Mouse (Mus musculus): Measurements from ENCODE around the gene C1qtnf2. TPM values are rescaled to one million over a fixed set of nuclear protein-coding genes. Genes with fewer than 3 reads are reported as not detected.

Gene C1qtnf2
- polyA plus RNA-seq (2014; fragmentation: Nextera tagmentation; extraction: Ambion mirVana) = 5.0 and 5.9 TPM in 2 replicates

DNA sequence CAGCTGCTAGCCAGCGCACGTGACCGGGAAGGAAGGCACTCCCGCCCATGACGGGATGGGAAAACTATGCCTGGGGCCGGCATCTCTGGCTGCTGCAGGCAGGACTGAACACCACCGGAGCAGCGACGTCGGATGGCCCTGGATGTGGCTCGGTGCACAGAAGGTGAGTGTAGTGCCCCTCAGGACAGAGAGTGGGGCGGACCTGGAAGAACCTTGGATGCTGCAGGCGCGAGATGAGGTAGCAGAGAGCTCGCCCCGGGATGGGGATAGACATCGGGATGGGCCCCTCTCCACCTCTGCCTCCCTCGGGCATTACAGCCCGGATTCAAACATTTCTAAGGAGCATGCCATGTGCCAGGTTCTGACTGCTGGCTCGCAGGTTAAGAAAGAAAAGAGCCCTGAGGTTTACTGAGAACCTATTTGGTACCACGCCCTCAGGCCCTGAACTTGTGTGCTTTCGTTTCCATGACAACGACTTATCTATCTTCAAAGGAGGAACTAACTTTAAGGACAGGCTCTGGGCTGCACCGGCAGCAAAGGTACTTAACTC lies at the start of gene C1qtnf2:
C1qtnf2 (plus strand) TSS at position 52 of the 550 bp plus-strand sequence.
- Histone ChIP-seq H3K9ac (ENCODE audit: low read length) (peak within 1 kb of the TSS; percentile 32; the same call in 1 of the 2 replicates), H3K36me3 (ENCODE audit: control insufficient read depth, insufficient read depth, low read length) (no peaks in the 10 kb centered on the region), H3K27ac (ENCODE audit: low read depth) (no peak within 1 kb of the TSS), H3K4me2 (ENCODE audit: low read length) (peak within 1 kb of the TSS; percentile 67), H3K4me1 (replicated peaks; ENCODE audit: control insufficient read depth, insufficient read depth, low read length) (peaks cover 7% of the 10 kb centered on the region), H3K27me3 (replicated peaks; ENCODE audit: control insufficient read depth, insufficient read depth, low read length) (no peaks in the 10 kb centered on the region), H3K4me3 (ENCODE audit: low read depth, low read length) (peak within 1 kb of the TSS; percentile 30), H3K9me3 (ENCODE audit: control insufficient read depth, low read length) (no peaks in the 10 kb centered on the region)
- WGBS = 4% methylated on average over 24 of the region's 24 CpGs
- DNase-seq (ENCODE audit: low spot score) (peak; percentile 67), ATAC-seq (replicated peaks; ENCODE audit: low FRiP score, low TSS enrichment, low read depth) (peak; percentile 75)

DNA sequence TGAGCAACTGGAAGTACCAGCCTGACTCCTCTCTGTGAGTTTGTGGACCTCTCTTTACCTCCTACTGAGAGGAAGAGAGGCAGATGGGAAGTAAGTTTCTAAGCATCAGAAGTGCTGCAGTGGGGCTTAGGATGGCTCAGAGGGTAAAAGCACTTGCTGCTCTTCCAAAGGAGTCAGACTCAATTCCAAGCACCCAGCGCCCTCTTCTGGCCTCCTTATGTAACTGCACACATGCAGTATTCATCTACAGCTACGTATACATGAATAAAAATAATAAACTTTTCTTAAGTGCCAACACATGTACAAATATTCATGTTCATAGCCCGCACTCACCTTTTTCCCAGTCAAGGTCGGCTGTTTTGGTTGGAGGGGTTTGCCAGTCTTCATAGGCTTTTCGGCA lies 49.7 kb upstream of the C1qtnf2 start:
- H3K4me1 ChIP-seq (replicated peaks; ENCODE audit: control insufficient read depth, insufficient read depth, low read length) = peaks cover 10% of the 10 kb centered on the region; the same call in 1 of the 2 replicates
- no peak overlapping the region for H3K4me3 ChIP-seq (ENCODE audit: low read depth, low read length)
- H3K4me2 ChIP-seq (ENCODE audit: low read length) = no peak overlapping the region
- H3K9ac ChIP-seq (ENCODE audit: low read length) = no peak overlapping the region
- 0 out of 2 replicates have a peak, but pooled peaks cover 6% of the 10 kb centered on the region for H3K36me3 ChIP-seq (ENCODE audit: control insufficient read depth, insufficient read depth, low read length)
- no peaks in the 10 kb centered on the region for H3K9me3 ChIP-seq (ENCODE audit: control insufficient read depth, low read length)
- DNase-seq (ENCODE audit: low spot score) (no peak), ATAC-seq (replicated peaks; ENCODE audit: low FRiP score, low TSS enrichment, low read depth) (no peak)
- H3K27me3 ChIP-seq (replicated peaks; ENCODE audit: control insufficient read depth, insufficient read depth, low read length) = no peaks in the 10 kb centered on the region
- WGBS = 77% methylated on average over 5 of the region's 5 CpGs
- no peak overlapping the region for H3K27ac ChIP-seq (ENCODE audit: low read depth)

DNA sequence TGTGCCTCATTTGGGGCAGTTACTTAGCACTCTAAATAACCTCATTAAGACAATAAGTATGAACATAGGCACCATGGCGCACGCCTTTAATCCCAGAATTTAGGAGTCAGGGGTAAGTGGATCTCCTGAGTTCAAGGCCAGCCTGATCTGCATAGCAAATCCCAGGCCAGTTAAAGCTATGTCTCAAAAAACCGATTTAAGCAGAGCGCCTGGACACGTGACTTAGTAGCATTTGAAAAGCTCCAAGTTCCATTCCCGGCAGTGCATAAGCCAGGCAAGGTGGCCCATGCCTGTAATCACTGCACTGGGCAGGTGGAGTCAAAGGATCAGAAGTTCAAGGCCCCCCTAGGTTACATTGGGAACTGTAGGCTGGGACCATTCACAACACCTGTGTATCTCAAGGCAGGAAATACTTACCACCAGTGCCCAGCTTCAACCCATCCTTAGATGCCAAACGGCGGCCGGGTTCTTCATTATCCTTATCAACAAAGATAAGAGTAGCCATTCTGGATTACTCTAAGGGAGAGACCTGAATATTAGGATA lies 48.8 kb upstream of the C1qtnf2 start:
- H3K4me1 ChIP-seq (replicated peaks; ENCODE audit: control insufficient read depth, insufficient read depth, low read length) = peaks cover 10% of the 10 kb centered on the region; the same call in 1 of the 2 replicates
- H3K4me2 ChIP-seq (ENCODE audit: low read length) = peak overlapping the region; percentile 55
- peak overlapping the region; percentile 63 for H3K4me3 ChIP-seq (ENCODE audit: low read depth, low read length)
- DNase-seq (ENCODE audit: low spot score) (peak; percentile 51), ATAC-seq (replicated peaks; ENCODE audit: low FRiP score, low TSS enrichment, low read depth) (peak; percentile 50)
- 83% methylated on average over 9 of the region's 9 CpGs for WGBS
- no peaks in the 10 kb centered on the region for H3K27me3 ChIP-seq (replicated peaks; ENCODE audit: control insufficient read depth, insufficient read depth, low read length)
- H3K27ac ChIP-seq (ENCODE audit: low read depth) = no peak overlapping the region
- H3K9me3 ChIP-seq (ENCODE audit: control insufficient read depth, low read length) = no peaks in the 10 kb centered on the region
- H3K36me3 ChIP-seq (ENCODE audit: control insufficient read depth, insufficient read depth, low read length) = 0 out of 2 replicates have a peak, but pooled peaks cover 6% of the 10 kb centered on the region
- no peak overlapping the region for H3K9ac ChIP-seq (ENCODE audit: low read length)

DNA sequence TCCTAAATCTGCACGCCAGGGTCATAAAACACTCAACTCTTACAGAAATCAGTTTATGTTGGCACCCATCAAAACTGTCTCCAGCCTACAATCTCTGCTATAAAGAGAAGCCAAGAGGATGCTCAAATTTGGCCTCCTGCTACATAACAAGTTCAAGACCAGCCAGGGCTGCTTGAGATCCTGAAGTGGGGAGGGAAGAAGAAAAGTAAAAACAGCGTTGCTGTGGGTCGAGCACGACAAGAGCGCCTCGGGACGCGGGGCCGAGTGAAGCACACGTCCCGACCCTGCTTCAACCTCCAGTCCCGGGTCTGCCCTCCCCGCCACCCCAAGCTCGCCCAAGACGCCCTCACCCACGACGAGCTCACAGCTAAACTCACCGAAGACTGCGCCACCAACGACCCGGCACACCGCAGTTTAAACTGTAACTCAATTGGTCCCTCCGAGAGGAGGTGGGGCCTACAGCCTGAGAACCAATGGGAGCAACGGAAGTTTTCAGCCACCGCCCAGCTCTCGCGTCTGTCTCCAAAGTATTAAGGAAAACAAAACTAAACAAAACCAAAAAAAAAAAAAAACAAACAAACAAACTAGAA lies 48.2 kb upstream of the C1qtnf2 start, which contains the start of gene Pttg1:
Pttg1 (minus strand) TSS at position 428 of the 590 bp plus-strand sequence.
- Histone ChIP-seq H3K4me1 (replicated peaks; ENCODE audit: control insufficient read depth, insufficient read depth, low read length) (peaks cover 10% of the 10 kb centered on the region; the same call in 1 of the 2 replicates), H3K9ac (ENCODE audit: low read length) (peak within 1 kb of the TSS; percentile 58), H3K4me3 (ENCODE audit: low read depth, low read length) (peak within 1 kb of the TSS; percentile 63), H3K27ac (ENCODE audit: low read depth) (peak within 1 kb of the TSS; percentile 64; the same call in 1 of the 2 replicates), H3K9me3 (ENCODE audit: control insufficient read depth, low read length) (no peaks in the 10 kb centered on the region), H3K27me3 (replicated peaks; ENCODE audit: control insufficient read depth, insufficient read depth, low read length) (no peaks in the 10 kb centered on the region), H3K36me3 (ENCODE audit: control insufficient read depth, insufficient read depth, low read length) (0 out of 2 replicates have a peak, but pooled peaks cover 2% of the 10 kb centered on the region), H3K4me2 (ENCODE audit: low read length) (peak within 1 kb of the TSS; percentile 55)
- peak; percentile 82 for DNase-seq (ENCODE audit: low spot score)
- 2% methylated on average over 27 of the region's 27 CpGs for WGBS
- peak; percentile 94 for ATAC-seq (replicated peaks; ENCODE audit: low FRiP score, low TSS enrichment, low read depth)

DNA sequence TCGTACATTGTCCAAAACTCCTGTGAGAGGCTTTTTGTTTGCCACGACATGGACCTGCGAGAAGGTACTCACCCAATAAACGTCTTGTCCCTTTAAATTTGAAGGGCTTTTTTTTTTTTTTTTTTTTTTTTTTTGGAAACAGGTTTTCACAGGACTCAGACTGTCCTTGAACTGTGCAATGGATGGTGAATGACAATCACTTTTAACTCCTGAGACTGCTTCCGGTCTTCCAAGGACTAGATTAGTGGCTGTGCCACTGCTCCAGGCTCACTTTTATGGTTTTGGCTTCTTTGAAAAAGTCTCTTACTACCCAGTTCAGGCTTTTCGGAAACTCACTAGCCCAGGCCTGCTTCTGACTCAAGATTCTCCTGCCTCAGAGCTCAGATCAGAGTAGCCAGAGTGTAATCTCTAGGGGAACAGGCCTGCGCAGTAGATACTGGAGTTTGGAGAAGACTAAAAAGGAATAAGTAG lies 47.6 kb upstream of the C1qtnf2 start:
- H3K4me1 ChIP-seq (replicated peaks; ENCODE audit: control insufficient read depth, insufficient read depth, low read length) = peaks cover 10% of the 10 kb centered on the region; the same call in 1 of the 2 replicates
- peak overlapping the region; percentile 63 for H3K4me3 ChIP-seq (ENCODE audit: low read depth, low read length)
- peak overlapping the region; percentile 64; the same call in 1 of the 2 replicates for H3K27ac ChIP-seq (ENCODE audit: low read depth)
- H3K9ac ChIP-seq (ENCODE audit: low read length) = peak overlapping the region; percentile 41; the same call in 1 of the 2 replicates
- WGBS = 19% methylated on average over 7 of the region's 7 CpGs
- ATAC-seq (replicated peaks; ENCODE audit: low FRiP score, low TSS enrichment, low read depth) (peak; percentile 68), DNase-seq (ENCODE audit: low spot score) (peak; percentile 55)
- H3K9me3 ChIP-seq (ENCODE audit: control insufficient read depth, low read length) = no peaks in the 10 kb centered on the region
- H3K36me3 ChIP-seq (ENCODE audit: control insufficient read depth, insufficient read depth, low read length) = no peaks in the 10 kb centered on the region
- H3K27me3 ChIP-seq (replicated peaks; ENCODE audit: control insufficient read depth, insufficient read depth, low read length) = no peaks in the 10 kb centered on the region
- H3K4me2 ChIP-seq (ENCODE audit: low read length) = peak overlapping the region; percentile 55

DNA sequence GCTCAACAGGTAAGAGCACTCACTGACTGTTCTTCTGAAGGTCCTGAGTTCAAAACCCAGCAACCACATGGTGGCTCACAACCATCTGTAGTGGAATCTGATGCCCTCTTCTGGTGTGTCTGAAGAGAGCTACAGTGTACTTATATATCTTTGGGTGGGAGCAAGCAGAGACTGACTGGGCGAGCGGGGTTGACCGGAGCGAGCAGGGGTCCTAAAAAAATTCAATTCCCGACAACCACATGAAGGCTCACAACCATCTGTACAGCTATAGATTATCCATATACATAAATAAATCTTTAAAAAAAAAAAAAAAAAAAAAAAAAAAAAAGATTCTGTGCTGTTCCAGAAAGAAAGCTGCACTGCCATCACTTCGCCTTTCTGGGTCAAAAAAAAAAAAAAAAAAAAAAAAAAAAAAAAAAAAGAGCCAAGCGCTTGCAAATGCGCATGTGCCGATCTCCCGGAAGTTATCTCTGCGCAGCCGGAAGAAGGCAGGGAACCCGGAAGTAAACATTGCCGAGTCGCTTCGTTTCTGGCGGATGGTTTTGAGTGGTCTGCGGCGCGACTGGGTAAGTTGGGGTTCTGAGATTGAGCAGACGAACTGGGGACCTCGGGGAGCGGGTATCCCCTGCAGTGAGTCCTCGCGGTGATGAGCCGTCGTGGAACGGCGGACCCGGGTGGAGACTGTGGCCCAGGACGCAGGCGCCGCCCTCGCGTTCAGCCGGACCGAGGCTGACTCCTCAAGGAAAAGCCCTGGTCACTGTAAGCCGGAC lies 40.6 kb upstream of the C1qtnf2 start, which contains the start of gene Slu7:
Slu7 (plus strand) TSS at position 491 of the 770 bp plus-strand sequence.
- no peaks in the 10 kb centered on the region for H3K9me3 ChIP-seq (ENCODE audit: control insufficient read depth, low read length)
- peaks cover 13% of the 10 kb centered on the region for H3K36me3 ChIP-seq (ENCODE audit: control insufficient read depth, insufficient read depth, low read length)
- peak; percentile 85 for ATAC-seq (replicated peaks; ENCODE audit: low FRiP score, low TSS enrichment, low read depth)
- DNase-seq (ENCODE audit: low spot score) = peak; percentile 85
- H3K27ac ChIP-seq (ENCODE audit: low read depth) = no peak within 1 kb of the TSS
- peak within 1 kb of the TSS; percentile 75 for H3K9ac ChIP-seq (ENCODE audit: low read length)
- peaks cover 6% of the 10 kb centered on the region for H3K4me1 ChIP-seq (replicated peaks; ENCODE audit: control insufficient read depth, insufficient read depth, low read length)
- peak within 1 kb of the TSS; percentile 74 for H3K4me2 ChIP-seq (ENCODE audit: low read length)
- H3K4me3 ChIP-seq (ENCODE audit: low read depth, low read length) = peak within 1 kb of the TSS; percentile 98
- WGBS = 8% methylated on average over 38 of the region's 38 CpGs
- no peaks in the 10 kb centered on the region for H3K27me3 ChIP-seq (replicated peaks; ENCODE audit: control insufficient read depth, insufficient read depth, low read length)

DNA sequence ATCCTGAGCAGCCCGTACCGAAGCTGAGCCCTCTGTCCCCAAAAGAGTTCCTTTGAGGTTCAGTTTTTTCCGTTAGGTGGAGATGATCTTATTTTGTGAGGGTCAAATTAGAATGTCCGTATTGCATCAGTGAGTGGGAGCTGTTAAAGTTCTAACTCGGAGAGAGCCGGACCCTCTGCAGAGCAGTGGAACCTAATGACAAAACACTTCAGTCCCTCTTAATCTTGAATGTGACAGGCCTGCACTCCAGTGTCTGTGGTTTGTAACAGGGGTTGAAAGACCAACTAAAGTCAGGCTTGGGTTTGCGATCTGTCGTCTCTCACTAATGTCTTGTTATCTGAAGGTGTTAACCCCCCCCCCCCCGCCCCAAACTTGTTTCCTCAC lies 40.1 kb upstream of the C1qtnf2 start:
- H3K9ac ChIP-seq (ENCODE audit: low read length) = peak overlapping the region; percentile 75
- H3K9me3 ChIP-seq (ENCODE audit: control insufficient read depth, low read length) = no peaks in the 10 kb centered on the region
- H3K4me3 ChIP-seq (ENCODE audit: low read depth, low read length) = peak overlapping the region; percentile 98
- H3K4me2 ChIP-seq (ENCODE audit: low read length) = peak overlapping the region; percentile 74
- no peak for DNase-seq (ENCODE audit: low spot score)
- under 1% methylated on average over 9 of the region's 9 CpGs for WGBS
- peaks cover 19% of the 10 kb centered on the region for H3K36me3 ChIP-seq (ENCODE audit: control insufficient read depth, insufficient read depth, low read length)
- H3K27ac ChIP-seq (ENCODE audit: low read depth) = no peak overlapping the region
- peak; percentile 51 for ATAC-seq (replicated peaks; ENCODE audit: low FRiP score, low TSS enrichment, low read depth)
- peaks cover 6% of the 10 kb centered on the region for H3K4me1 ChIP-seq (replicated peaks; ENCODE audit: control insufficient read depth, insufficient read depth, low read length)
- H3K27me3 ChIP-seq (replicated peaks; ENCODE audit: control insufficient read depth, insufficient read depth, low read length) = no peaks in the 10 kb centered on the region

DNA sequence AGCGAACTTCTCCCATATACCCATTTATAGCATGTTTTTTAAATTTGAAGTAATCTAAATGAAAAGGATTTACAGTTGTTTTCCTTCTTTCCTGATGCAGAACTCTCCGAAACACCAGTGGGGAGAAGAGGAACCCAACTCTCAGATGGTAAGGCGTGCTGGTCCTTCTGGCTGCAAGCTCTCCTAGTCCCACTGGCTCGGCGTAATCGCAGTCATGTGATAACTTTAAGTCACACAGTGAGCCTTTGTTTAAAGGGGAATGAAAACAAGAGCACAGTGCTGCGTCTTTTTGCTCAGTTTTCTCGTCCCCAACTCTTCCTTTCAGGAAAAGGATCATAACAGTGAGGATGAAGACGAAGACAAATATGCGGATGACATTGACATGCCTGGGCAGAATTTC lies 33.0 kb upstream of the C1qtnf2 start:
- Histone ChIP-seq H3K4me2 (ENCODE audit: low read length) (no peak overlapping the region), H3K27me3 (replicated peaks; ENCODE audit: control insufficient read depth, insufficient read depth, low read length) (no peaks in the 10 kb centered on the region), H3K9me3 (ENCODE audit: control insufficient read depth, low read length) (no peaks in the 10 kb centered on the region), H3K9ac (ENCODE audit: low read length) (no peak overlapping the region), H3K4me1 (replicated peaks; ENCODE audit: control insufficient read depth, insufficient read depth, low read length) (no peaks in the 10 kb centered on the region), H3K4me3 (ENCODE audit: low read depth, low read length) (no peak overlapping the region), H3K36me3 (ENCODE audit: control insufficient read depth, insufficient read depth, low read length) (peaks cover 87% of the 10 kb centered on the region), H3K27ac (ENCODE audit: low read depth) (no peak overlapping the region)
- WGBS = 95% methylated on average over 10 of the region's 10 CpGs
- DNase-seq (ENCODE audit: low spot score) (peak; percentile 20), ATAC-seq (replicated peaks; ENCODE audit: low FRiP score, low TSS enrichment, low read depth) (no peak)

Measured in intestine, embryonic 14.5 days (tissue).